Mouse (Mus musculus): ENCODE results near the gene Pxdn. TPM values are rescaled to one million over a fixed set of nuclear protein-coding genes. Genes with fewer than 3 reads are reported as not detected.

The Pxdn gene
- 92.0 and 95.4 TPM in 2 replicates for polyA plus RNA-seq (2014; fragmentation: Nextera tagmentation; extraction: Ambion mirVana)

DNA sequence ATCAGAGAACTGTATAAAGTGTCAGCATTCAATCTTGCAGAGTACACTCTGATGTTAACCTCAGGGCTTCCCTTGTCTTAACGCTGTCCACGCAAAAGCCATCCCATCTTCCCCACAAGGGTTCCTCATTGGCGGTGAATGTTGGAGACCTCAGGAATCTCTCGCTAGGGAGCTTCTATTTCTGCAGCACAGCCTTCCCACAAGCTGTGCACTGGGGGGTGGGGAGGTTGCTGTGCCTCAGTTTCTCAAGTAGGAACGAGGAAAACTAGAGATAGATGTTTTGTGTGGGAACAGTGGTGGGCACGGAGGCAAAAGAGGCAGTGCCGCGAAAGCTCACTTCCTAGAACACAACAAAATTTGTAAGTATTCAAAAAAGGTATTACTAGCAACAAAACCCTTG is at the start of gene Pxdn:
TSS of gene Pxdn (plus strand) at position 301 of the 400 bp plus-strand sequence.
- 52% methylated on average over 8 of the region's 8 CpGs for WGBS
- ATAC-seq (ENCODE audit: insufficient number of reproducible peaks, insufficient read depth, low FRiP score, low read depth): no peak
- Histone ChIP-seq H3K27ac (replicated peaks in 1 of 2; ENCODE audit: control insufficient read depth in 1 of 2, insufficient read depth in 1 of 2, low read depth in 2 of 2, low read length in 2 of 2) (peak within 1 kb of the TSS; percentile 60 to 91), H3K4me2 (ENCODE audit: low read length) (peak within 1 kb of the TSS; percentile 73), H3K9me3 (ENCODE audit: control insufficient read depth, low read length) (no peaks in the 10 kb centered on the region), H3K4me1 (ENCODE audit: control insufficient read depth in 2 of 2, insufficient read depth in 2 of 2, low read length in 2 of 2) (peaks cover 26 to 36% of the 10 kb centered on the region in 2 experiments), H3K4me3 (ENCODE audit: control insufficient read depth in 1 of 2, insufficient read depth in 1 of 2, low read depth in 1 of 2, low read length in 2 of 2) (peak within 1 kb of the TSS; percentile 61 to 87), H3K36me3 (ENCODE audit: control insufficient read depth, insufficient read depth, low read length) (no peaks in the 10 kb centered on the region), H3K27me3 (ENCODE audit: control insufficient read depth, insufficient read depth, low read length) (no peaks in the 10 kb centered on the region), H3K9ac (ENCODE audit: low read length) (peak within 1 kb of the TSS; percentile 95)

- Histone ChIP-seq H3K4me1 (ENCODE audit: control insufficient read depth in 2 of 2, insufficient read depth in 2 of 2, low read length in 2 of 2) (no peaks in the 10 kb centered on the region), H3K4me2 (ENCODE audit: low read length) (no peak overlapping the region), H3K9me3 (ENCODE audit: control insufficient read depth, low read length) (no peaks in the 10 kb centered on the region), H3K27ac (replicated peaks in 1 of 2; ENCODE audit: control insufficient read depth in 1 of 2, insufficient read depth in 1 of 2, low read depth in 2 of 2, low read length in 2 of 2) (no peak overlapping the region), H3K9ac (ENCODE audit: low read length) (no peak overlapping the region), H3K36me3 (ENCODE audit: control insufficient read depth, insufficient read depth, low read length) (no peaks in the 10 kb centered on the region), H3K4me3 (ENCODE audit: control insufficient read depth in 1 of 2, insufficient read depth in 1 of 2, low read depth in 1 of 2, low read length in 2 of 2) (no peak overlapping the region), H3K27me3 (ENCODE audit: control insufficient read depth, insufficient read depth, low read length) (no peaks in the 10 kb centered on the region)
- ATAC-seq (ENCODE audit: insufficient number of reproducible peaks, insufficient read depth, low FRiP score, low read depth): no peak
- WGBS: 19% methylated on average over 3 of the region's 3 CpGs
Measured at GRCm38 (mm10) chr12:29894669-29895068, 42.7 kb upstream of the Pxdn start.

GRCm38 (mm10) chr12:29897533-29898085 is 39.8 kb upstream of the Pxdn start:
- H3K36me3 ChIP-seq (ENCODE audit: control insufficient read depth, insufficient read depth, low read length): no peaks in the 10 kb centered on the region
- no peak overlapping the region for H3K4me2 ChIP-seq (ENCODE audit: low read length)
- H3K4me3 ChIP-seq (ENCODE audit: control insufficient read depth in 1 of 2, insufficient read depth in 1 of 2, low read depth in 1 of 2, low read length in 2 of 2): no peak overlapping the region
- H3K9ac ChIP-seq (ENCODE audit: low read length): no peak overlapping the region
- no peaks in the 10 kb centered on the region for H3K27me3 ChIP-seq (ENCODE audit: control insufficient read depth, insufficient read depth, low read length)
- WGBS: 77% methylated on average over 3 of the region's 3 CpGs
- no peaks in the 10 kb centered on the region for H3K9me3 ChIP-seq (ENCODE audit: control insufficient read depth, low read length)
- ATAC-seq (ENCODE audit: insufficient number of reproducible peaks, insufficient read depth, low FRiP score, low read depth): no peak
- no peaks in the 10 kb centered on the region for H3K4me1 ChIP-seq (ENCODE audit: control insufficient read depth in 2 of 2, insufficient read depth in 2 of 2, low read length in 2 of 2)
- no peak overlapping the region for H3K27ac ChIP-seq (replicated peaks in 1 of 2; ENCODE audit: control insufficient read depth in 1 of 2, insufficient read depth in 1 of 2, low read depth in 2 of 2, low read length in 2 of 2)

GRCm38 (mm10) chr12:29904101-29904874 is 33.1 kb upstream of the Pxdn start:
- Histone ChIP-seq H3K36me3 (ENCODE audit: control insufficient read depth, insufficient read depth, low read length) (no peaks in the 10 kb centered on the region), H3K4me2 (ENCODE audit: low read length) (no peak overlapping the region), H3K27ac (replicated peaks in 1 of 2; ENCODE audit: control insufficient read depth in 1 of 2, insufficient read depth in 1 of 2, low read depth in 2 of 2, low read length in 2 of 2) (no peak overlapping the region), H3K4me1 (ENCODE audit: control insufficient read depth in 2 of 2, insufficient read depth in 2 of 2, low read length in 2 of 2) (peaks cover 4 to 6% of the 10 kb centered on the region in 2 experiments; a peak in 3 of 4 replicates), H3K9ac (ENCODE audit: low read length) (no peak overlapping the region), H3K4me3 (ENCODE audit: control insufficient read depth in 1 of 2, insufficient read depth in 1 of 2, low read depth in 1 of 2, low read length in 2 of 2) (no peak overlapping the region), H3K27me3 (ENCODE audit: control insufficient read depth, insufficient read depth, low read length) (no peaks in the 10 kb centered on the region), H3K9me3 (ENCODE audit: control insufficient read depth, low read length) (no peaks in the 10 kb centered on the region)
- WGBS: 71% methylated on average over 4 of the region's 4 CpGs
- no peak for ATAC-seq (ENCODE audit: insufficient number of reproducible peaks, insufficient read depth, low FRiP score, low read depth)

- WGBS: 35% methylated on average over 2 of the region's 2 CpGs
- Histone ChIP-seq H3K36me3 (ENCODE audit: control insufficient read depth, insufficient read depth, low read length) (no peaks in the 10 kb centered on the region), H3K4me1 (ENCODE audit: control insufficient read depth in 2 of 2, insufficient read depth in 2 of 2, low read length in 2 of 2) (peaks cover 4 to 6% of the 10 kb centered on the region in 2 experiments; a peak in 3 of 4 replicates), H3K4me2 (ENCODE audit: low read length) (no peak overlapping the region), H3K9ac (ENCODE audit: low read length) (no peak overlapping the region), H3K27me3 (ENCODE audit: control insufficient read depth, insufficient read depth, low read length) (no peaks in the 10 kb centered on the region), H3K4me3 (ENCODE audit: control insufficient read depth in 1 of 2, insufficient read depth in 1 of 2, low read depth in 1 of 2, low read length in 2 of 2) (no peak overlapping the region), H3K27ac (replicated peaks in 1 of 2; ENCODE audit: control insufficient read depth in 1 of 2, insufficient read depth in 1 of 2, low read depth in 2 of 2, low read length in 2 of 2) (peak overlapping the region; percentile 12 to 44; a peak in 2 of 4 replicates), H3K9me3 (ENCODE audit: control insufficient read depth, low read length) (no peaks in the 10 kb centered on the region)
- ATAC-seq (ENCODE audit: insufficient number of reproducible peaks, insufficient read depth, low FRiP score, low read depth): 0 out of 2 replicates have a peak, but pooled peaks have one; percentile 64
Measured at GRCm38 (mm10) chr12:29907056-29907455, 30.4 kb upstream of the Pxdn start.

DNA sequence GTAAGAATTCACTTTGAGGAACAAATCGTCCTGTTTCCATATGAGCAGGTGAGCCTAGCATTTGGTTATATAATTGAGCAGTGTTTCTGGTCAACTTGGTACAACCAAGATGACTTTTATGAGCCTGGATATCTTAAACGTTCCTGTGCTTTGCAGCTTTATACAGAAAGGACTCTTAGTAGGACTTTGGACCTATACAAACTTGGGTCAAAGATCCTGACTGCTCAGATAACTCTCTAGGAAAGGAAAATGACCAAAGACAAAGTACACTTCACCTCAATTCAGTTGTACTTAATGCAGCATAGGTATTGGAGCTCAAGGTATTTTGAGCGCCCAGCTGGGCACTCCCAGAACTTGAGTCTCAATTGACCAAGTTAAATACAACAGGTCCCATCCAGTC is 21.3 kb upstream of the Pxdn start:
- H3K9ac ChIP-seq (ENCODE audit: low read length): no peak overlapping the region
- no peaks in the 10 kb centered on the region for H3K4me1 ChIP-seq (ENCODE audit: control insufficient read depth in 2 of 2, insufficient read depth in 2 of 2, low read length in 2 of 2)
- peaks cover 4% of the 10 kb centered on the region; the same call in 1 of the 2 replicates for H3K9me3 ChIP-seq (ENCODE audit: control insufficient read depth, low read length)
- H3K27me3 ChIP-seq (ENCODE audit: control insufficient read depth, insufficient read depth, low read length): no peaks in the 10 kb centered on the region
- H3K4me3 ChIP-seq (ENCODE audit: control insufficient read depth in 1 of 2, insufficient read depth in 1 of 2, low read depth in 1 of 2, low read length in 2 of 2): no peak overlapping the region
- no peak for ATAC-seq (ENCODE audit: insufficient number of reproducible peaks, insufficient read depth, low FRiP score, low read depth)
- 79% methylated on average over 3 of the region's 3 CpGs for WGBS
- H3K4me2 ChIP-seq (ENCODE audit: low read length): no peak overlapping the region
- H3K27ac ChIP-seq (replicated peaks in 1 of 2; ENCODE audit: control insufficient read depth in 1 of 2, insufficient read depth in 1 of 2, low read depth in 2 of 2, low read length in 2 of 2): no peak overlapping the region
- H3K36me3 ChIP-seq (ENCODE audit: control insufficient read depth, insufficient read depth, low read length): no peaks in the 10 kb centered on the region

- no peak overlapping the region for H3K4me3 ChIP-seq (ENCODE audit: control insufficient read depth in 1 of 2, insufficient read depth in 1 of 2, low read depth in 1 of 2, low read length in 2 of 2)
- H3K27me3 ChIP-seq (ENCODE audit: control insufficient read depth, insufficient read depth, low read length): no peaks in the 10 kb centered on the region
- peaks cover 4% of the 10 kb centered on the region; the same call in 1 of the 2 replicates for H3K9me3 ChIP-seq (ENCODE audit: control insufficient read depth, low read length)
- H3K4me2 ChIP-seq (ENCODE audit: low read length): no peak overlapping the region
- H3K9ac ChIP-seq (ENCODE audit: low read length): no peak overlapping the region
- no peak for ATAC-seq (ENCODE audit: insufficient number of reproducible peaks, insufficient read depth, low FRiP score, low read depth)
- no peak overlapping the region for H3K27ac ChIP-seq (replicated peaks in 1 of 2; ENCODE audit: control insufficient read depth in 1 of 2, insufficient read depth in 1 of 2, low read depth in 2 of 2, low read length in 2 of 2)
- no peaks in the 10 kb centered on the region for H3K4me1 ChIP-seq (ENCODE audit: control insufficient read depth in 2 of 2, insufficient read depth in 2 of 2, low read length in 2 of 2)
- H3K36me3 ChIP-seq (ENCODE audit: control insufficient read depth, insufficient read depth, low read length): no peaks in the 10 kb centered on the region
- 80% methylated on average over 6 of the region's 6 CpGs for WGBS
Measured at GRCm38 (mm10) chr12:29916807-29917206, 20.6 kb upstream of the Pxdn start.
